Mouse (Mus musculus) cerebellum, adult 18-20 months (tissue): Measurements from ENCODE around the gene Jmjd4.

Experiments
- DNase-seq, 2 experiments: peaks; one replicate each; pipeline ENCODE4 v3.0.0; 2021

The Jmjd4 gene

GRCm38 (mm10) chr11:59449741-59450229 is at the start of gene Jmjd4:
Jmjd4 (plus strand) TSS chr11:59450045.
- peak; percentile 90 to 95 for DNase-seq

GRCm38 (mm10) chr11:59400876-59401275 is 49.0 kb upstream of the Jmjd4 start:
- no peak for DNase-seq

GRCm38 (mm10) chr11:59405761-59406160 is 44.1 kb upstream of the Jmjd4 start:
- no peak for DNase-seq

- DNase-seq: no peak
Observed at GRCm38 (mm10) chr11:59410851-59411250, 39.0 kb upstream of the Jmjd4 start.

GRCm38 (mm10) chr11:59412058-59412457 is 37.8 kb upstream of the Jmjd4 start:
- no peak for DNase-seq

- no peak for DNase-seq
Observed at GRCm38 (mm10) chr11:59412999-59413863, 36.6 kb upstream of the Jmjd4 start.

GRCm38 (mm10) chr11:59418708-59419107 is 31.1 kb upstream of the Jmjd4 start:
- DNase-seq: no peak

GRCm38 (mm10) chr11:59421436-59421835 is 28.4 kb upstream of the Jmjd4 start:
- DNase-seq: no peak

- no peak for DNase-seq
Observed at GRCm38 (mm10) chr11:59421967-59422366, 27.9 kb upstream of the Jmjd4 start.

- DNase-seq: no peak
Observed at GRCm38 (mm10) chr11:59423010-59423588, 26.7 kb upstream of the Jmjd4 start.

- DNase-seq: peak in 1 of 2 experiments; percentile 15
Observed at GRCm38 (mm10) chr11:59425671-59426101, 24.2 kb upstream of the Jmjd4 start.

GRCm38 (mm10) chr11:59428057-59428660 is 21.7 kb upstream of the Jmjd4 start:
- DNase-seq: peak; percentile 19 to 30

GRCm38 (mm10) chr11:59429959-59430358 is 19.9 kb upstream of the Jmjd4 start:
- DNase-seq: no peak

- no peak for DNase-seq
Observed at GRCm38 (mm10) chr11:59432261-59432660, 17.6 kb upstream of the Jmjd4 start.

- DNase-seq: no peak
Observed at GRCm38 (mm10) chr11:59437954-59438353, 11.9 kb upstream of the Jmjd4 start.

GRCm38 (mm10) chr11:59443102-59443501 is 6.7 kb upstream of the Jmjd4 start:
- no peak for DNase-seq

GRCm38 (mm10) chr11:59450230-59450771 is 456 bp downstream of the Jmjd4 start:
- DNase-seq: no peak

- DNase-seq: no peak
Observed at GRCm38 (mm10) chr11:59451086-59451485, 1.2 kb downstream of the Jmjd4 start, which contains the start of gene Snap47. Snap47 (minus strand) TSS chr11:59451186.

- no peak for DNase-seq
Observed at GRCm38 (mm10) chr11:59456346-59456745, 6.5 kb downstream of the Jmjd4 start.

- no peak for DNase-seq
Observed at GRCm38 (mm10) chr11:59456891-59457290, 7.0 kb downstream of the Jmjd4 start.

GRCm38 (mm10) chr11:59458973-59459372 is 9.1 kb downstream of the Jmjd4 start:
- no peak for DNase-seq

GRCm38 (mm10) chr11:59460459-59460858 is 10.6 kb downstream of the Jmjd4 start:
- no peak for DNase-seq
